In genomic region chr2:59211051-59211450, GRCm38 (mm10) we compare ENCODE assay signal across 19 mouse cellular contexts.
"Had no signal": no experiment of that assay in that cellular context is flagged by ENCODE, and none has a peak within 500 bp of the region (broad histone marks: within the 10 kb centered on the region; RNA-seq: fewer than 3 reads in every experiment).

No protein-coding gene starts in this region.

- H3K9ac ChIP-seq: lung, embryonic 14.5 days; midbrain, embryonic 13.5 days; midbrain, embryonic 15.5 days; neural tube, embryonic 13.5 days; neural tube, embryonic 15.5 days; stomach, embryonic 15.5 days had no signal

- H3K4me2 ChIP-seq: lung, embryonic 14.5 days; midbrain, embryonic 13.5 days; midbrain, embryonic 15.5 days; neural tube, embryonic 13.5 days; neural tube, embryonic 15.5 days; stomach, embryonic 15.5 days had no signal

- H3K36me3 ChIP-seq: midbrain, embryonic 13.5 days; midbrain, embryonic 15.5 days; neural tube, embryonic 13.5 days; neural tube, embryonic 15.5 days; stomach, embryonic 15.5 days had no signal

- H3K4me1 ChIP-seq: neural tube, embryonic 13.5 days had no signal

- H3K27me3 ChIP-seq: midbrain, embryonic 13.5 days; midbrain, embryonic 15.5 days; neural tube, embryonic 13.5 days; neural tube, embryonic 15.5 days; stomach, embryonic 15.5 days had no signal

- H3K27ac ChIP-seq: midbrain, embryonic 10.5 days; midbrain, embryonic 13.5 days; midbrain, embryonic 15.5 days; neural tube, embryonic 13.5 days; neural tube, embryonic 15.5 days; stomach, embryonic 15.5 days; stomach, postnatal 0 days had no signal

- H3K4me3 ChIP-seq: midbrain, embryonic 10.5 days; midbrain, embryonic 13.5 days; midbrain, embryonic 15.5 days; myocyte; neural tube, embryonic 13.5 days; neural tube, embryonic 15.5 days; stomach, embryonic 15.5 days had no signal

- ATAC-seq: midbrain, embryonic 13.5 days; midbrain, embryonic 15.5 days had no signal

- H3K9me3 ChIP-seq: midbrain, embryonic 10.5 days; midbrain, embryonic 13.5 days; midbrain, embryonic 15.5 days; neural tube, embryonic 13.5 days; neural tube, embryonic 15.5 days; stomach, embryonic 15.5 days had no signal

- DNase-seq: lung, adult 18-20 months; lung, embryonic 14.5 days; lung, postnatal 10 days; lung, postnatal 4 days; retina, postnatal 1 day; right cerebral cortex, adult 18-20 months; right cerebral cortex, postnatal 25 days; right cerebral cortex, postnatal 4 days; thymus, adult 2 months; thymus, postnatal 25 days; thymus, postnatal 4 days had no signal
